Mouse (Mus musculus): ENCODE measurements around the gene Pnkp. TPM values are rescaled to one million over a fixed set of nuclear protein-coding genes. Genes with fewer than 3 reads are reported as not detected.
"Not testable (repeated sequence)": the region's sequence is repeated elsewhere in the genome, so short reads cannot be mapped to it uniquely, and the experiment has no call there.

Pnkp gene
- total RNA-seq, 2 experiments from 2014 or later: 14.9 to 18.7 TPM

DNA sequence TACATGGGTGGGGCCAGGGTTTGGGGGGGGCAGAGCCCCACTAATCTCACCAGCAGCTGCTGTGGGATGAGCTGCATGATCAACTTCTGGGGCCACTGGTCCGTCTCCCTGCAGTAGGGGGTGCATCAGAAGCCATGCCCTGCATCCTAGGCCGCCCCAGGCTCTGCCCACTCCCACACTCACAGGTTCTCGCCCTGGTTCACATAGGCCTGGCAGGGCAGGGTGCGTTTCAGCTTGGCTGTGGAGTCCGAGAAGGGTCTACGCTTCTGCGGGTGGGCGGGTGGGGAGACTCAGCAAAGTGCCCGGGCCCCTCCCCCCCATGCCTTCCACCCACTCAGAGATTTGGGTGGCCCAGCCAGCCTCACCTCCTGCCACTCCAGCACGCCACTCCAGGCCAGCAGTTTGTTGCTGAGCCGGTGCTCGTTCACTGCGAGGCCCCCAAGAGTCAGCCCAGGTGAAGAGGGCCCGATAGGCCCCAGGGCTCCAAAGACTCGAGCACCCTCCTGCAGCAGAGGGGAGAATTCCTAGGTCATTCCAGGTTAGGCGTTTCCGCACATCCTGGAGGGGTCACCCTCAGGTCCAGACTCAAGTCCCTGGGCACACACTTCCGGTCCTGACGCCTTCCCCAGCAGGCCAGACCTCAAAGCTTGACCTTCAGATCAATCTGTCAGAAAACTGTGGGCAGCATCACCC lies 10.2 kb downstream of the Pnkp start:
- no peak for DNase-seq
- intact Hi-C loops (cut with DNase I): no loop called here

GRCm38 (mm10) chr7:44867802-44868201 lies 10.9 kb downstream of the Pnkp start:
- intact Hi-C loops (cut with DNase I): no loop called here
- DNase-seq: no peak

DNA sequence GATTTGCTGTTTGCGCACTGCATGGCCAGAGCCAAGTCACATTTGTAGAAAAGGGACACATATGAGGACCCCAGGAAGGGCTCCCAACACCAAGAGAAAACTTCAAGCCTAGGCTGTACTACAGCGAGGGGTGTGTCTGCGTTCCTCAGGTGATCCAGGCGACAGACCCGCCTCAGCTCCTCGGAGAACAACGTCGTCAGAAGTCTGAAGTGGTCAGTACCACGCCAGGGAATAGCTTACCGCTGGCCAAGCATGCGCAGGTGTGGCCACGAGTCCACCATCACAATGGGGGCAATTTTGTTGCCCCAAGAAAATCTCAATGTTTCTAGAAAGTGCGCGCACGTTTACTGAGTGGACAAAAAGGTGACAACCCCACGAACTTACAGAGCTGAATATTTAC lies 11.5 kb downstream of the Pnkp start:
- DNase-seq: no peak
- intact Hi-C loops (cut with DNase I): no loop called here

GRCm38 (mm10) chr7:44868919-44869696 lies 12.2 kb downstream of the Pnkp start:
- intact Hi-C loops (cut with DNase I): no loop called here
- peak; percentile 63 to 71 for DNase-seq

GRCm38 (mm10) chr7:44869697-44870528 lies 13.0 kb downstream of the Pnkp start, which contains the start of gene Ptov1:
Gene Ptov1, minus strand, starts transcription at chr7:44869788.
- intact Hi-C loops (cut with DNase I): no loop called here
- peak; percentile 88 for DNase-seq

- intact Hi-C loops (cut with DNase I): no loop called here
These were observed 13.7 kb downstream of the Pnkp start for GRCm38 (mm10) chr7:44870614-44871013.

GRCm38 (mm10) chr7:44871181-44871580 lies 14.2 kb downstream of the Pnkp start:
- intact Hi-C loops (cut with DNase I): no loop called here
- DNase-seq: no peak

More at GRCm38 (mm10) chr7:44870614-44871013, 13.7 kb downstream of the Pnkp start:
- DNase-seq: no peak

DNA sequence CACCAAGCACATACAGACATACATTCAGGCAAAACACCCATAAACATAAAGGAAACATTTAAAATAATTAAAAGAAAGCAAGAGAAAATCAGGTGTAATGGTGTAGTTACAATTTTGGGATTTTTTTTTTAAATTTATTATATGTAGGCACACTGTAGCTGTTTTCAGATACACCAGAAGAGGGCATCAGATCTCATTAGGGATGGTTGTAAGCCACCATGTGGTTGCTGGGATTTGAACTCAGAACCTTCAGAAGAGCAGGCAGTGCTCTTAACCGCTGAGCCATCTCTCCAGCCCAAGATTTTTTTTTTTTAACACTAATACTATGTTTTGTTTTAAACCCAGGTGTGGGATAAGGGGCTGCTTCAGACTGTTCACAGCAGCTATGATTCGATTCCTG lies 14.8 kb downstream of the Pnkp start:
- intact Hi-C loops (cut with DNase I): not testable (repeated sequence)

GRCm38 (mm10) chr7:44877833-44878232 lies 20.9 kb downstream of the Pnkp start:
- intact Hi-C loops (cut with DNase I): no loop called here
- no peak for DNase-seq

More for the DNA sequence above, 14.8 kb downstream of the Pnkp start:
- not testable (repeated sequence) for DNase-seq

DNA sequence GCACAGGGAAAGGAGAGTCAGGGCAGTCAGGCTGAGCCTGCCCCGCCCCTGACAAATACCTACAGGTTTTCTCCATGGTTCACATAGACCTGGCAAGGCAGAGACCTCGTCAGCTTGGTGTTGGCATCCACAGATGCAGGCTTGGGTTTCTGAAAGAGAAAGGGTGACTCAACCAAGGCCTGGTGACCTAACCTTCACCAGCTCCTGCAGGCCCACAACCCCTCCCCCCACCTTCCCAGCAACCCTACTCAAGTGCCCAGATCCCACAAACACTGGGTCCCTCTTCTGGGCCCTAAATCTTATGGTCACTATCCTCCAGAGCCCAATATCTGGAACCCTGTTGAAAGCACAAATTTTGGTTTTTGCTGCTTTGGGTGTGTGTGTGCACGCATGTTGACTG lies 26.1 kb downstream of the Pnkp start:
- intact Hi-C loops (cut with DNase I): no loop called here
- no peak for DNase-seq

GRCm38 (mm10) chr7:44884637-44885036 lies 27.7 kb downstream of the Pnkp start:
- DNase-seq: no peak
- intact Hi-C loops (cut with DNase I): no loop called here

GRCm38 (mm10) chr7:44886964-44887363 lies 30.0 kb downstream of the Pnkp start:
- intact Hi-C loops (cut with DNase I): no loop called here
- DNase-seq: no peak

GRCm38 (mm10) chr7:44888256-44889105 lies 31.5 kb downstream of the Pnkp start:
- no peak for DNase-seq
- intact Hi-C loops (cut with DNase I): no loop called here

- intact Hi-C loops (cut with DNase I): no loop called here
- no peak for DNase-seq
These were observed 33.2 kb downstream of the Pnkp start for GRCm38 (mm10) chr7:44890180-44890579.

GRCm38 (mm10) chr7:44890737-44891136 lies 33.8 kb downstream of the Pnkp start:
- intact Hi-C loops (cut with DNase I): no loop called here
- no peak for DNase-seq

- no peak for DNase-seq
- intact Hi-C loops (cut with DNase I): no loop called here
These were observed 34.7 kb downstream of the Pnkp start for GRCm38 (mm10) chr7:44891611-44892010.

- DNase-seq: peak; percentile 84 to 91
- intact Hi-C loops (cut with DNase I): no loop called here
These were observed 35.5 kb downstream of the Pnkp start, which contains the start of gene Med25 for GRCm38 (mm10) chr7:44892276-44892921. Gene Med25, minus strand, starts transcription at chr7:44892712.

GRCm38 (mm10) chr7:44893197-44893596 lies 36.3 kb downstream of the Pnkp start:
- DNase-seq: no peak
- intact Hi-C loops (cut with DNase I): no loop called here

DNA sequence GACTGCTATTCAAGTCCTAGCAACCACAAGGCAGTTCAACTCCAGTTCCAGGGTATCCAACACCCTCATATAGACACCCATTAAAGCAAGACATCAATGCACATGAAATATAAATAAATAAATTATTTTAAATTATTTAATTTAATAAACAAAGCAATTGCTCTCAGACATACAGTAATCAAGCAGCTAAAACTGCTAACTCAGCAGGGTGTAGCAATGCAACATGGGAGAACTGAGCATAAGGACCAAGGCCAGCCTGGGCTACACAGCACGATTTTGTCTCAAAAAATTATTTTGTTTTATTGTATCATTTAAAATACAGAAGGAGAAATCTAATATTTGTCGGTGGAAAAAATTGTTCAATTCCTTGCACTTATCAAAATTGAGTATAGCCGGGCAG lies 37.2 kb downstream of the Pnkp start:
- intact Hi-C loops (cut with DNase I): no loop called here

More for the DNA sequence above, 37.2 kb downstream of the Pnkp start:
- no peak for DNase-seq

All from gastrocnemius, postnatal 36 days (tissue).